ENCODE assay signal across 33 mouse cellular contexts in the genomic region with DNA sequence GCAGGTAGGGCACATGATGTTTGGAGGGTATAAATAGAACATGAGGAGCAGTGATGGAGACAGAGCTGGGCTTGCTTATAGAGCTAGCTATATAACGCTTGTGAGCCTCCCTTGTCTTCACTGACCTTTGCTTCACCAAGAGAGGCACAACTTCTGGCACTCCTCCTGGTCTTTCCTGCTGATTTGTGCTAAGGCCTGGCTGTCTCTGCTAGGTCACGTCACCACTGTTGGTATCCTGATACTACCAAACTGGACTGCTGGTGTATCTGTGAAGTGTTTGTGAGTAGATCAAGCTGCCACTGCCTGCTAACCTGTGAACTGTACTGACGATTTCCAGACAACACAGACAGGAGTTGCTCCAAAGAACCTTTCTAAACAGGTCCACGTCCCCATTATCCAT. TPM values are rescaled to one million over a fixed set of nuclear protein-coding genes. Genes with fewer than 3 reads are reported as not detected.
DNase-seq lines count a peak whose midpoint lies in the region; ATAC-seq and TF ChIP-seq lines count a peak whose summit lies in the region.
"Had no signal": no experiment of that assay in that cellular context is flagged by ENCODE, and none has a peak within 500 bp of the region (broad histone marks: within the 10 kb centered on the region; RNA-seq: fewer than 3 reads in every experiment).

No protein-coding gene starts in this region.

- H3K4me1 ChIP-seq in cerebellum, adult 2 months (ENCODE audit: control insufficient read depth, insufficient read depth, low read length) = peaks cover 26% of the 10 kb centered on the region
- peaks cover 39% of the 10 kb centered on the region for H3K4me1 ChIP-seq in heart, embryonic 11.5 days (ENCODE audit: control insufficient read depth, insufficient read depth, low read length)
- H3K4me1 ChIP-seq in midbrain, embryonic 11.5 days (ENCODE audit: control insufficient read depth, insufficient read depth, low read length) = no peaks in the 10 kb centered on the region
- H3K4me1 ChIP-seq in midbrain, embryonic 15.5 days = 0 out of 2 replicates have a peak, but pooled peaks cover 3% of the 10 kb centered on the region
- H3K4me1 ChIP-seq: limb, embryonic 12.5 days; stomach, embryonic 15.5 days had no signal

- 0 out of 2 replicates have a peak, but pooled peaks cover under 1% of the 10 kb centered on the region for H3K36me3 ChIP-seq in heart, embryonic 11.5 days (ENCODE audit: control insufficient read depth, insufficient read depth, low read length)
- H3K36me3 ChIP-seq in midbrain, embryonic 11.5 days (ENCODE audit: control insufficient read depth, insufficient read depth, low read length) = peaks cover 9% of the 10 kb centered on the region; the same call in 1 of the 2 replicates
- peaks cover 9% of the 10 kb centered on the region; the same call in 1 of the 2 replicates for H3K36me3 ChIP-seq in midbrain, embryonic 15.5 days (replicated peaks)

- peak; percentile 40 to 64 for DNase-seq in cerebellum, adult 2 months
- DNase-seq in cerebellum, postnatal 10 days = no peak
- no peak for DNase-seq in heart, postnatal 25 days (ENCODE audit: low spot score)
- peak; percentile 61 for DNase-seq in midbrain, embryonic 11.5 days (ENCODE audit: low spot score, missing footprints)
- no peak for DNase-seq in layer of hippocampus, adult 2 months (ENCODE audit: low spot score in 2 of 2)
- DNase-seq in left cerebral cortex, adult 2 months (ENCODE audit: extremely low spot score in 1 of 2, low spot score in 2 of 2) = no peak
- DNase-seq: adrenal gland, postnatal 14 days; cerebellum, adult 8-10 months; gastrocnemius, postnatal 14 days; kidney, adult 18-20 months; kidney, postnatal 25 days; lung, postnatal 10 days; midbrain, embryonic 14.5 days; right cerebral cortex, postnatal 14 days; thymus, adult 18-20 months; thymus, postnatal 4 days had no signal

- H3K9me3 ChIP-seq in heart, embryonic 11.5 days (replicated peaks; ENCODE audit: control insufficient read depth, low read length) = no peaks in the 10 kb centered on the region
- H3K9me3 ChIP-seq in midbrain, embryonic 11.5 days (ENCODE audit: control insufficient read depth, low read length) = no peaks in the 10 kb centered on the region
- H3K9me3 ChIP-seq in midbrain, embryonic 15.5 days = no peaks in the 10 kb centered on the region
- H3K9me3 ChIP-seq: forebrain, embryonic 12.5 days; liver, embryonic 15.5 days; stomach, embryonic 15.5 days had no signal

- ATAC-seq in heart, embryonic 11.5 days (replicated peaks; ENCODE audit: insufficient number of reproducible peaks, low FRiP score, low TSS enrichment) = no peak
- no peak for ATAC-seq in midbrain, embryonic 11.5 days (ENCODE audit: low FRiP score)
- no peak for ATAC-seq in midbrain, embryonic 15.5 days (replicated peaks)
- ATAC-seq: CD4-positive, CD25-positive, alpha-beta regulatory T cell, adult 4 months; hindbrain, postnatal 0 days; Patski had no signal

- 0 out of 2 replicates have a peak, but pooled peaks have one; percentile 6 for TF ChIP-seq CTCF in cerebellum, adult 2 months (IDR thresholded peaks at IDR 0.05; ENCODE audit: borderline replicate concordance, insufficient read depth, low read depth, low read length)
- no peak for TF ChIP-seq CTCF in layer of hippocampus, adult 2 months (conservative IDR thresholded peaks at IDR 0.05)
- no peak for TF ChIP-seq CTCF in left cerebral cortex, adult 2 months (IDR thresholded peaks at IDR 0.05)

- H3K27me3 ChIP-seq in cerebellum, adult 2 months (ENCODE audit: control insufficient read depth, insufficient read depth, low read length) = no peaks in the 10 kb centered on the region
- no peaks in the 10 kb centered on the region for H3K27me3 ChIP-seq in heart, embryonic 11.5 days (ENCODE audit: control insufficient read depth, insufficient read depth, low read length)
- H3K27me3 ChIP-seq in midbrain, embryonic 11.5 days (ENCODE audit: control insufficient read depth, insufficient read depth, low read length) = no peaks in the 10 kb centered on the region
- H3K27me3 ChIP-seq in midbrain, embryonic 15.5 days (replicated peaks) = no peaks in the 10 kb centered on the region
- H3K27me3 ChIP-seq: forebrain, embryonic 12.5 days; limb, embryonic 12.5 days; liver, embryonic 15.5 days; Patski; stomach, embryonic 15.5 days had no signal

- H3K27ac ChIP-seq in cerebellum, adult 2 months (ENCODE audit: insufficient read depth, low read length) = peak overlapping the region; percentile 43
- H3K27ac ChIP-seq in heart, embryonic 11.5 days (ENCODE audit: low read depth, low read length) = peak overlapping the region; percentile 51
- H3K27ac ChIP-seq in midbrain, embryonic 11.5 days (ENCODE audit: low read depth, low read length) = no peak overlapping the region
- no peak overlapping the region for H3K27ac ChIP-seq in midbrain, embryonic 15.5 days
- no peak overlapping the region for H3K27ac ChIP-seq in layer of hippocampus, adult 2 months
- no peak overlapping the region for H3K27ac ChIP-seq in left cerebral cortex, adult 2 months
- H3K27ac ChIP-seq: forebrain, embryonic 12.5 days; hindbrain, embryonic 10.5 days; hindbrain, postnatal 0 days; limb, embryonic 12.5 days; liver, embryonic 15.5 days; stomach, embryonic 15.5 days had no signal

- intact Hi-C loops in heart, postnatal 25 days (cut with DNase I) = no loop called here
- intact Hi-C loops in left cerebral cortex, adult 2 months (cut with DNase I) = no loop called here

- no peak for TF ChIP-seq POLR2A in cerebellum, adult 2 months (IDR thresholded peaks at IDR 0.05; ENCODE audit: borderline replicate concordance, insufficient read depth, low read length)

- WGBS in cerebellum, adult 2 months = 29% methylated on average over 4 of the region's 4 CpGs
- 36% methylated on average over 4 of the region's 4 CpGs for WGBS in heart, embryonic 11.5 days (ENCODE audit: insufficient replicate concordance)
- WGBS in midbrain, embryonic 11.5 days = 92% methylated on average over 4 of the region's 4 CpGs
- 89% methylated on average over 4 of the region's 4 CpGs for WGBS in midbrain, embryonic 15.5 days

- H3K4me2 ChIP-seq in heart, embryonic 11.5 days = no peak overlapping the region
- H3K4me2 ChIP-seq in midbrain, embryonic 11.5 days = no peak overlapping the region
- H3K4me2 ChIP-seq in midbrain, embryonic 15.5 days = no peak overlapping the region
- H3K4me2 ChIP-seq: forebrain, embryonic 12.5 days; limb, embryonic 12.5 days; liver, embryonic 15.5 days; stomach, embryonic 15.5 days had no signal

- H3K9ac ChIP-seq in heart, embryonic 11.5 days (ENCODE audit: low read depth, low read length) = no peak overlapping the region
- H3K9ac ChIP-seq in midbrain, embryonic 11.5 days (ENCODE audit: low read length) = no peak overlapping the region
- no peak overlapping the region for H3K9ac ChIP-seq in midbrain, embryonic 15.5 days
- H3K9ac ChIP-seq: forebrain, embryonic 12.5 days; limb, embryonic 12.5 days; liver, embryonic 15.5 days; stomach, embryonic 15.5 days had no signal

- H3K4me3 ChIP-seq in cerebellum, adult 2 months (replicated peaks; ENCODE audit: insufficient read depth, low read depth, low read length) = no peak overlapping the region
- no peak overlapping the region for H3K4me3 ChIP-seq in heart, embryonic 11.5 days (ENCODE audit: low read depth, low read length)
- no peak overlapping the region for H3K4me3 ChIP-seq in midbrain, embryonic 11.5 days (ENCODE audit: low read depth, low read length)
- no peak overlapping the region for H3K4me3 ChIP-seq in midbrain, embryonic 15.5 days
- no peak overlapping the region for H3K4me3 ChIP-seq in layer of hippocampus, adult 2 months
- H3K4me3 ChIP-seq in left cerebral cortex, adult 2 months = no peak overlapping the region
- H3K4me3 ChIP-seq: forebrain, embryonic 12.5 days; hindbrain, embryonic 10.5 days; limb, embryonic 12.5 days; liver, embryonic 15.5 days; myocyte; stomach, embryonic 15.5 days had no signal

RNA-seq across cellular contexts. Expression of a gene that starts 16.3 kb away (rescaled TPM):
- polyA plus RNA-seq in cerebellum, adult 2 months (2012; rRNA removed) = 9.1 and 9.2 TPM in 2 replicates
- polyA plus RNA-seq in heart, embryonic 11.5 days (2014; fragmentation: Nextera tagmentation; extraction: Ambion mirVana) = 0.07 and 0.17 TPM in 2 replicates
- under 1 TPM; 0.17 to 0.68 TPM for total RNA-seq in heart, postnatal 25 days (2021)
- 0.16 and 0.25 TPM in 2 replicates for polyA plus RNA-seq in midbrain, embryonic 11.5 days (2014; fragmentation: Nextera tagmentation; extraction: Ambion mirVana)
- polyA plus RNA-seq in midbrain, embryonic 15.5 days (2015; fragmentation: Nextera tagmentation; extraction: Ambion mirVana) = 0.53 and 0.68 TPM in 2 replicates
- total RNA-seq in layer of hippocampus, adult 2 months (2021) = 1 to 10 TPM; 2.2 to 2.6 TPM
- 1 to 10 TPM; 2.3 to 3.2 TPM for total RNA-seq in left cerebral cortex, adult 2 months (2021)

RNA-seq across cellular contexts. Expression of a gene that starts 18.8 kb away (rescaled TPM):
- 0.08 and 0.11 TPM in 2 replicates for polyA plus RNA-seq in cerebellum, adult 2 months (2012; rRNA removed)
- 0.07 TPM in 1 of 2 replicates, not detected in the other for polyA plus RNA-seq in heart, embryonic 11.5 days (2014; fragmentation: Nextera tagmentation; extraction: Ambion mirVana)
- total RNA-seq in heart, postnatal 25 days (2021) = under 1 TPM; 0.05 to 0.11 TPM
- not detected in 2 replicates for polyA plus RNA-seq in midbrain, embryonic 11.5 days (2014; fragmentation: Nextera tagmentation; extraction: Ambion mirVana)
- polyA plus RNA-seq in midbrain, embryonic 15.5 days (2015; fragmentation: Nextera tagmentation; extraction: Ambion mirVana) = not detected in 2 replicates
- not detected for total RNA-seq in layer of hippocampus, adult 2 months (2021)
- total RNA-seq in left cerebral cortex, adult 2 months (2021) = not detected
- total RNA-seq: common myeloid progenitor, adult 5-6 weeks; ES-E14; hindbrain, postnatal 0 days; megakaryocyte, adult 5-6 weeks had no signal
- polyA plus RNA-seq: CD4-positive, CD25-positive, alpha-beta regulatory T cell, adult 4 months; embryonic facial prominence, embryonic 11.5 days; forebrain, embryonic 12.5 days; hindbrain, embryonic 10.5 days; limb, embryonic 12.5 days; liver, embryonic 15.5 days; stomach, embryonic 15.5 days had no signal

RNA-seq across cellular contexts. Expression of a gene that starts 23.2 kb away (rescaled TPM):
- 145 and 162 TPM in 2 replicates for polyA plus RNA-seq in cerebellum, adult 2 months (2012; rRNA removed)
- 44.8 and 49.9 TPM in 2 replicates for polyA plus RNA-seq in heart, embryonic 11.5 days (2014; fragmentation: Nextera tagmentation; extraction: Ambion mirVana)
- 10 to 100 TPM; 46.5 to 49.5 TPM for total RNA-seq in heart, postnatal 25 days (2021)
- polyA plus RNA-seq in midbrain, embryonic 11.5 days (2014; fragmentation: Nextera tagmentation; extraction: Ambion mirVana) = 74.2 and 83.3 TPM in 2 replicates
- polyA plus RNA-seq in midbrain, embryonic 15.5 days (2015; fragmentation: Nextera tagmentation; extraction: Ambion mirVana) = 119 and 120 TPM in 2 replicates
- total RNA-seq in layer of hippocampus, adult 2 months (2021) = 100 to 1,000 TPM; 104 to 112 TPM
- total RNA-seq in left cerebral cortex, adult 2 months (2021) = 10 to 100 TPM; 93.2 to 99.7 TPM

RNA-seq across cellular contexts. Expression of a gene that starts 23.3 kb away (rescaled TPM):
- not detected in 2 replicates for polyA plus RNA-seq in cerebellum, adult 2 months (2012; rRNA removed)
- polyA plus RNA-seq in heart, embryonic 11.5 days (2014; fragmentation: Nextera tagmentation; extraction: Ambion mirVana) = 0.11 TPM in 1 of 2 replicates, not detected in the other
- not detected for total RNA-seq in heart, postnatal 25 days (2021)
- polyA plus RNA-seq in midbrain, embryonic 11.5 days (2014; fragmentation: Nextera tagmentation; extraction: Ambion mirVana) = 0.15 TPM in 1 of 2 replicates, not detected in the other
- 0.11 TPM in 1 of 2 replicates, not detected in the other for polyA plus RNA-seq in midbrain, embryonic 15.5 days (2015; fragmentation: Nextera tagmentation; extraction: Ambion mirVana)
- total RNA-seq in layer of hippocampus, adult 2 months (2021) = not detected
- not detected for total RNA-seq in left cerebral cortex, adult 2 months (2021)
- total RNA-seq: adrenal gland, postnatal 14 days; common myeloid progenitor, adult 5-6 weeks; gastrocnemius, postnatal 14 days; hindbrain, postnatal 0 days; layer of hippocampus, postnatal 10 days; megakaryocyte, adult 5-6 weeks had no signal
- polyA plus RNA-seq: CD4-positive, CD25-positive, alpha-beta regulatory T cell, adult 4 months; embryonic facial prominence, embryonic 11.5 days; forebrain, embryonic 12.5 days; hindbrain, embryonic 10.5 days; hindbrain, postnatal 0 days; limb, embryonic 12.5 days; liver, embryonic 15.5 days; midbrain, embryonic 14.5 days; neural tube, embryonic 14.5 days had no signal

RNA-seq across cellular contexts. Expression of a gene that starts 36.0 kb away (rescaled TPM):
- 41.5 and 41.7 TPM in 2 replicates for polyA plus RNA-seq in cerebellum, adult 2 months (2012; rRNA removed)
- 27.2 and 29.8 TPM in 2 replicates for polyA plus RNA-seq in heart, embryonic 11.5 days (2014; fragmentation: Nextera tagmentation; extraction: Ambion mirVana)
- total RNA-seq in heart, postnatal 25 days (2021) = 1 to 10 TPM; 8.7 to 9.3 TPM
- 39.4 and 41.4 TPM in 2 replicates for polyA plus RNA-seq in midbrain, embryonic 11.5 days (2014; fragmentation: Nextera tagmentation; extraction: Ambion mirVana)
- polyA plus RNA-seq in midbrain, embryonic 15.5 days (2015; fragmentation: Nextera tagmentation; extraction: Ambion mirVana) = 51.7 and 57.1 TPM in 2 replicates
- 10 to 100 TPM; 33.1 to 33.3 TPM for total RNA-seq in layer of hippocampus, adult 2 months (2021)
- total RNA-seq in left cerebral cortex, adult 2 months (2021) = 10 to 100 TPM; 27.8 to 31.8 TPM

Comparison
In these comparisons a context has a peak if more than half of its experiments do, and no peak if none do; other contexts are left out.
1. DNase-seq: peak in cerebellum, adult 2 months (2 of 2) and midbrain, embryonic 11.5 days (single experiment); none in cerebellum, postnatal 10 days (0 of 2), heart, postnatal 25 days (single experiment), layer of hippocampus, adult 2 months (0 of 2) and left cerebral cortex, adult 2 months (0 of 2).
2. H3K27ac ChIP-seq: peak in cerebellum, adult 2 months (single experiment) and heart, embryonic 11.5 days (single experiment); none in midbrain, embryonic 11.5 days (single experiment), midbrain, embryonic 15.5 days (single experiment), layer of hippocampus, adult 2 months (single experiment) and left cerebral cortex, adult 2 months (single experiment).